Mouse (Mus musculus): Measurements from ENCODE around the gene Usp7. TPM values are rescaled to one million over a fixed set of nuclear protein-coding genes. Genes with fewer than 3 reads are reported as not detected.

Gene Usp7
- total and polyA plus RNA-seq, 3 experiments: 25.9 to 362 (median 150) TPM

GRCm38 (mm10) chr16:8768588-8768987 is 23.5 kb downstream of the Usp7 start:
- Histone ChIP-seq H3K4me3 (ENCODE audit: low read depth, low read length) (no peak overlapping the region), H3K36me3 (replicated peaks) (no peaks in the 10 kb centered on the region), H3K27me3 (ENCODE audit: insufficient read depth, low read length) (peaks cover 45% of the 10 kb centered on the region), H3K4me1 (ENCODE audit: insufficient read depth, low read depth, low read length) (peaks cover 12% of the 10 kb centered on the region), H3K9me3 (replicated peaks) (no peaks in the 10 kb centered on the region)
- DNase-seq (ENCODE audit: low spot score) (no peak), ATAC-seq (ENCODE audit: extremely low read depth, insufficient number of reproducible peaks, low FRiP score, poor library complexity, severe bottlenecking) (no peak)
- TF ChIP-seq POLR2AphosphoS5 (IDR thresholded peaks at IDR 0.05; ENCODE audit: insufficient replicate concordance, low read depth, low read length) (no peak), GATA2 (IDR thresholded peaks at IDR 0.05; ENCODE audit: borderline replicate concordance, low read depth, low read length) (no peak), TAL1 (conservative IDR thresholded peaks at IDR 0.05; ENCODE audit: low read depth, low read length) (no peak), GATA1 (IDR thresholded peaks at IDR 0.05; ENCODE audit: borderline replicate concordance, low read length) (no peak), CTCF (IDR thresholded peaks at IDR 0.05; ENCODE audit: low read depth, low read length) (no peak)

GRCm38 (mm10) chr16:8768071-8768470 is 24.0 kb downstream of the Usp7 start:
- no peak for TF ChIP-seq POLR2AphosphoS5 (IDR thresholded peaks at IDR 0.05; ENCODE audit: insufficient replicate concordance, low read depth, low read length)
- no peak for TF ChIP-seq CTCF (IDR thresholded peaks at IDR 0.05; ENCODE audit: low read depth, low read length)
- Histone ChIP-seq H3K9me3 (replicated peaks) (no peaks in the 10 kb centered on the region), H3K36me3 (replicated peaks) (no peaks in the 10 kb centered on the region), H3K4me1 (ENCODE audit: insufficient read depth, low read depth, low read length) (peaks cover 12% of the 10 kb centered on the region), H3K4me3 (ENCODE audit: low read depth, low read length) (no peak overlapping the region), H3K27me3 (ENCODE audit: insufficient read depth, low read length) (peaks cover 44% of the 10 kb centered on the region)
- DNase-seq (ENCODE audit: low spot score) (no peak), ATAC-seq (ENCODE audit: extremely low read depth, insufficient number of reproducible peaks, low FRiP score, poor library complexity, severe bottlenecking) (no peak)

GRCm38 (mm10) chr16:8767133-8768052 is 24.7 kb downstream of the Usp7 start:
- DNase-seq (ENCODE audit: low spot score) (no peak), ATAC-seq (ENCODE audit: extremely low read depth, insufficient number of reproducible peaks, low FRiP score, poor library complexity, severe bottlenecking) (no peak)
- H3K27me3 ChIP-seq (ENCODE audit: insufficient read depth, low read length): peaks cover 49% of the 10 kb centered on the region
- peaks cover 12% of the 10 kb centered on the region for H3K4me1 ChIP-seq (ENCODE audit: insufficient read depth, low read depth, low read length)
- H3K9me3 ChIP-seq (replicated peaks): no peaks in the 10 kb centered on the region
- H3K36me3 ChIP-seq (replicated peaks): no peaks in the 10 kb centered on the region
- no peak overlapping the region for H3K4me3 ChIP-seq (ENCODE audit: low read depth, low read length)
- TF ChIP-seq TAL1 (conservative IDR thresholded peaks at IDR 0.05; ENCODE audit: low read depth, low read length) (no peak), GATA2 (IDR thresholded peaks at IDR 0.05; ENCODE audit: borderline replicate concordance, low read depth, low read length) (no peak), CTCF (IDR thresholded peaks at IDR 0.05; ENCODE audit: low read depth, low read length) (no peak), POLR2AphosphoS5 (IDR thresholded peaks at IDR 0.05; ENCODE audit: insufficient replicate concordance, low read depth, low read length) (no peak), GATA1 (IDR thresholded peaks at IDR 0.05; ENCODE audit: borderline replicate concordance, low read length) (no peak)

- no peak for ATAC-seq (ENCODE audit: extremely low read depth, insufficient number of reproducible peaks, low FRiP score, poor library complexity, severe bottlenecking)
- peaks cover 16% of the 10 kb centered on the region for H3K4me1 ChIP-seq (ENCODE audit: insufficient read depth, low read depth, low read length)
- TF ChIP-seq POLR2AphosphoS5 (IDR thresholded peaks at IDR 0.05; ENCODE audit: insufficient replicate concordance, low read depth, low read length): no peak
Measured at GRCm38 (mm10) chr16:8766196-8766595, 25.9 kb downstream of the Usp7 start.

GRCm38 (mm10) chr16:8764124-8764907 is 27.8 kb downstream of the Usp7 start:
- H3K36me3 ChIP-seq (replicated peaks): no peaks in the 10 kb centered on the region
- peaks cover 20% of the 10 kb centered on the region for H3K4me1 ChIP-seq (ENCODE audit: insufficient read depth, low read depth, low read length)
- no peaks in the 10 kb centered on the region for H3K9me3 ChIP-seq (replicated peaks)
- peaks cover 29% of the 10 kb centered on the region for H3K27me3 ChIP-seq (ENCODE audit: insufficient read depth, low read length)
- no peak overlapping the region for H3K4me3 ChIP-seq (ENCODE audit: low read depth, low read length)
- TF ChIP-seq TAL1 (conservative IDR thresholded peaks at IDR 0.05; ENCODE audit: low read depth, low read length) (no peak), CTCF (IDR thresholded peaks at IDR 0.05; ENCODE audit: low read depth, low read length) (no peak), POLR2AphosphoS5 (IDR thresholded peaks at IDR 0.05; ENCODE audit: insufficient replicate concordance, low read depth, low read length) (no peak), GATA2 (IDR thresholded peaks at IDR 0.05; ENCODE audit: borderline replicate concordance, low read depth, low read length) (no peak), GATA1 (IDR thresholded peaks at IDR 0.05; ENCODE audit: borderline replicate concordance, low read length) (no peak)
- no peak for ATAC-seq (ENCODE audit: extremely low read depth, insufficient number of reproducible peaks, low FRiP score, poor library complexity, severe bottlenecking)
- DNase-seq (ENCODE audit: low spot score): no peak

More at GRCm38 (mm10) chr16:8766196-8766595, 25.9 kb downstream of the Usp7 start:
- Histone ChIP-seq H3K27me3 (ENCODE audit: insufficient read depth, low read length) (peaks cover 42% of the 10 kb centered on the region), H3K4me3 (ENCODE audit: low read depth, low read length) (no peak overlapping the region), H3K36me3 (replicated peaks) (no peaks in the 10 kb centered on the region), H3K9me3 (replicated peaks) (no peaks in the 10 kb centered on the region)
- DNase-seq (ENCODE audit: low spot score): no peak

- TF ChIP-seq GATA2 (IDR thresholded peaks at IDR 0.05; ENCODE audit: borderline replicate concordance, low read depth, low read length): no peak
- TF ChIP-seq POLR2AphosphoS5 (IDR thresholded peaks at IDR 0.05; ENCODE audit: insufficient replicate concordance, low read depth, low read length): no peak
- TF ChIP-seq GATA1 (IDR thresholded peaks at IDR 0.05; ENCODE audit: borderline replicate concordance, low read length): no peak
- TF ChIP-seq TAL1 (conservative IDR thresholded peaks at IDR 0.05; ENCODE audit: low read depth, low read length): no peak
- TF ChIP-seq CTCF (IDR thresholded peaks at IDR 0.05; ENCODE audit: low read depth, low read length): no peak
- H3K4me1 ChIP-seq (ENCODE audit: insufficient read depth, low read depth, low read length): peaks cover 8% of the 10 kb centered on the region
- no peak for DNase-seq (ENCODE audit: low spot score)
- H3K4me3 ChIP-seq (ENCODE audit: low read depth, low read length): no peak overlapping the region
- no peak for ATAC-seq (ENCODE audit: extremely low read depth, insufficient number of reproducible peaks, low FRiP score, poor library complexity, severe bottlenecking)
- H3K27me3 ChIP-seq (ENCODE audit: insufficient read depth, low read length): peaks cover 25% of the 10 kb centered on the region
- no peaks in the 10 kb centered on the region for H3K36me3 ChIP-seq (replicated peaks)
- H3K9me3 ChIP-seq (replicated peaks): no peaks in the 10 kb centered on the region
Measured at GRCm38 (mm10) chr16:8763028-8763427, 29.1 kb downstream of the Usp7 start.

Measured in G1E (cell line).